Mouse (Mus musculus) limb, embryonic 13.5 days (tissue): ENCODE data around the gene Cbln4. TPM values are rescaled to one million over a fixed set of nuclear protein-coding genes. Genes with fewer than 3 reads are reported as not detected.

Source experiments
- ATAC-seq: fragments of 200-750 bp; cut with Nextera tagmentation; 2 replicates; pipeline ENCODE4 v1.8.0; 2017; ENCODE audit warnings: low read depth, moderate number of reproducible peaks, moderate TSS enrichment; ENCODE audit not compliant: low FRiP score
- H3K27ac ChIP-seq: fragments of 300-500 bp; sonication (generic); 2 replicates; pipeline ENCODE4 v1.5.1; 2015; ENCODE audit warnings: inconsistent platforms, mild to moderate bottlenecking, moderate library complexity
- H3K27me3 ChIP-seq: fragments of 300-500 bp; sonication (generic); 2 replicates; pipeline ENCODE4 v1.6.1; 2015; ENCODE audit warnings: mild to moderate bottlenecking, inconsistent platforms
- H3K36me3 ChIP-seq: fragments of 300-500 bp; sonication (generic); 2 replicates; pipeline ENCODE4 v1.6.1; 2015; ENCODE audit warnings: inconsistent platforms, mild to moderate bottlenecking, moderate library complexity
- H3K4me1 ChIP-seq: fragments of 300-500 bp; sonication (generic); 2 replicates; pipeline ENCODE4 v1.6.1; 2015; ENCODE audit warnings: inconsistent platforms
- H3K4me2 ChIP-seq: fragments of 300-500 bp; sonication (generic); replicated peaks from 2 replicates; pipeline ENCODE4 v1.6.1; 2015; ENCODE audit warnings: inconsistent platforms, mild to moderate bottlenecking, moderate library complexity
- H3K4me3 ChIP-seq: fragments of 300-500 bp; sonication (generic); 2 replicates; pipeline ENCODE4 v1.5.1; 2015; ENCODE audit warnings: moderate library complexity, mild to moderate bottlenecking, inconsistent platforms
- H3K9ac ChIP-seq: fragments of 300-500 bp; sonication (generic); 2 replicates; pipeline ENCODE4 v1.6.1; 2015; ENCODE audit warnings: mild to moderate bottlenecking, inconsistent platforms
- H3K9me3 ChIP-seq: fragments of 300-500 bp; sonication (generic); 2 replicates; pipeline ENCODE4 v1.6.1; 2016; ENCODE audit warnings: inconsistent platforms
- WGBS: fragments of 180-500 bp; shearing (Covaris S2); methylation state at CpG from one replicate; pipeline ENCODE4 v1.1.7; 2015; 5-methylcytosine and 5-hydroxymethylcytosine counted together
- polyA plus RNA-seq: library from polyadenylated mRNA; unstranded; fragments of >200 nt; fragmentation: Nextera tagmentation; extraction: Ambion mirVana; gene quantifications from 2 replicates; pipeline ENCODE4 v1.2.1, GENCODE M21; 2015

Cbln4 gene
- polyA plus RNA-seq, 1 experiment from 2014 or later: 3.5 TPM

DNA sequence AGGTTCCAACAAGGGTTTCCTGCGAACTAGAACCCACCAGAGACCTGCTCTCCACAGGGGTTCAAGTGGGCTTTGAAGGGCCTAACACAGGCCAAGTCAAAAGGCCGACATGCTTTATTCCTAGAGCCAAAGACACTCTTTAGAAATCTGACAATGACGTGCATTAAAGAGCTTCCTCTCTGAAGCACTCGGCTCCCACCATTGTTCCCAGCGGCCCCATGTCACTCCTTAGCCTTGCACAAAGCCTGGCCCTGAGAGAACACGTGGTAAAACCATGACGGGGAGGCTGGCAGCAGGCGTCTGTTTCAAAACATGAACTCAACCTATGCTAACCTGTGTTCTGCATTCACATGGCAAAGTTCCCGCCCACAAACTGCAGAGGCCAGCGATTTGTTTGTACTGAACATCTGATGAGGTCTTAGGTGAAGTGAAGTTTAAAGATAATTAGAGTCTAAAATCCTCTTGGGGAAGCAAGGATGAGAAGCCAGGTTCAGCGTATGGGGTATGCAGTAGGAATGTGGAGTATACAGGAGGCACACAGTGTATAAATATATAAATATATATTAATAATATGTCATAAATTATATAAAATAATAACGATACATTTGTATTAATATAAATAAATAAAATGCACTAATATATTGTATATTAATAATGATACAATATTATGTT, 17.7 kb downstream of the Cbln4 start:
- ATAC-seq: no peak
- no peak overlapping the region for H3K27ac ChIP-seq
- H3K36me3 ChIP-seq: no peaks in the 10 kb centered on the region
- H3K4me2 ChIP-seq: no peak overlapping the region
- no peak overlapping the region for H3K4me3 ChIP-seq
- no peaks in the 10 kb centered on the region for H3K9me3 ChIP-seq
- no peaks in the 10 kb centered on the region for H3K27me3 ChIP-seq
- WGBS: 78% methylated on average over 12 of the region's 12 CpGs
- no peaks in the 10 kb centered on the region for H3K4me1 ChIP-seq
- H3K9ac ChIP-seq: no peak overlapping the region

- WGBS: 94% methylated on average over 10 of the region's 10 CpGs
- Histone ChIP-seq H3K27me3 (no peaks in the 10 kb centered on the region), H3K4me1 (peaks cover 20% of the 10 kb centered on the region), H3K4me3 (no peak overlapping the region), H3K9ac (no peak overlapping the region), H3K27ac (no peak overlapping the region), H3K36me3 (no peaks in the 10 kb centered on the region), H3K4me2 (no peak overlapping the region), H3K9me3 (no peaks in the 10 kb centered on the region)
- no peak for ATAC-seq
Observed at GRCm38 (mm10) chr2:172006726-172007125, 36.5 kb downstream of the Cbln4 start.

DNA sequence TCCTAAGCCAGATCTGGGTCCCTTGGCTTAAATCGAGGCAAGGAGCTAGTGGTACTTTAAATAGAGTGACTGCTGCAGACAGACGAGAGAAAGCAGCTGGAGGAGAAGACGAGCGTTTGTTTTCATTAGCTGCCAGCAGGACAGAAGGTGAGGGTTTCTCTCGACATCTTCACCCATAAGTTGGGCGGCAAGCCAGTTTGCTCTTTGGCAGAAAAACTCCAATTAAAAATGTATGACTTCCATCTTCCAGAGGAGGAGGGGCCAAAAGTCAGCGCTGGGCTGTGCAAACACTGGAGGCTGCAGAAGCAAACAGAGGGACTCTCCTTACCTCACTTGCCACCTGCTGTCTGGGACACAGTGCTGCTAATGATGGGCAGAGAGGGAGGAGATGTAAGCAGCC, 37.3 kb downstream of the Cbln4 start:
- Histone ChIP-seq H3K4me1 (peaks cover 20% of the 10 kb centered on the region), H3K27me3 (no peaks in the 10 kb centered on the region), H3K9ac (no peak overlapping the region), H3K4me3 (no peak overlapping the region), H3K36me3 (no peaks in the 10 kb centered on the region), H3K27ac (no peak overlapping the region), H3K9me3 (no peaks in the 10 kb centered on the region), H3K4me2 (no peak overlapping the region)
- WGBS: 26% methylated on average over 7 of the region's 7 CpGs
- ATAC-seq: peak; percentile 48; the same call in 1 of the 2 replicates

DNA sequence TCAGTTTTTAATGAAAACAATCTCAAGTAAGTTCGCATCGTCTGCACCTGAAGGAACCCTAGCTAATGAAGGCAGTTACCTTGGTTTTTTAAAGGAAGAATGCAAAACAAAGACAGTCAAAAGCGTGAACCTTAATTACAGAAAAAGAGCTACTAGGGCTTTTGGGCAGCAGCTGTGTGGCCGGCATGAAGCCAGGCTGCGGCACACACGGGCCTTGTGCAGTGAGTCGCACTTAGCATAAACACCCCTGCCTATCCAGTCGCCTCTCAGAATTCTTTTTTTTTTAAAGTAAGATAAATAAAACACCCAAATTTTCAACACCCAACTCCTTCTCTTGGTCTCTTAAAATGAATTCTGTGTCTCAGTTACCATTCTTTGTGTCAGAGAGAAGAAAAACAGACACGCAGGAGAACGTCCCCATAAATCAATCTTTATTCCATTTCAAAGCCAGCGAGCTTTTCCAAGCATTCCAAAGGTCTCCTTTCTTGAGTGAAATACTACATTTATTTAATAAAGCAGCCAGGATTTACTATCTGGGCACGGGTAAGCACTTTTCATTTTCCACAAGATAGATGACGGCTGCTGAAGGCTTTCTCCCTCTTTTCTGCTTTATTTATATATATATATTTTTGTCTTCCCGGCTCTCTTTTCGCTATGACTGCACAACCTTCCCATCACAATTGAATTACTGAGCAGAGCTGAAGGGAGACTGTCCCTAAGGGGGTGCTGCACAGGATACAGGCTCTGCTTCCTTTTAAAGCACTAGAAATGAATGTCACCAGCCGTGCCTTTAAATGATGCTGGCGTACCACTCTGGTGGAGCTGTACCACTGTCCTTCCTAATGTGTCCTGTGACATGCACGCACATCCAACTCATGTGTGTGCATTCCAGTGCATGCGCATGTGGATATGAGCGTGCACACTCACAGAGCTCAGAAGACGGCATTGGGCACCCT, 39.0 kb downstream of the Cbln4 start:
- Histone ChIP-seq H3K9ac (no peak overlapping the region), H3K27me3 (no peaks in the 10 kb centered on the region), H3K4me3 (no peak overlapping the region), H3K4me2 (0 out of 2 replicates have a peak overlapping the region, but pooled peaks have one; percentile 7), H3K36me3 (no peaks in the 10 kb centered on the region), H3K27ac (no peak overlapping the region), H3K9me3 (no peaks in the 10 kb centered on the region), H3K4me1 (peaks cover 25% of the 10 kb centered on the region)
- no peak for ATAC-seq
- 40% methylated on average over 21 of the region's 21 CpGs for WGBS

DNA sequence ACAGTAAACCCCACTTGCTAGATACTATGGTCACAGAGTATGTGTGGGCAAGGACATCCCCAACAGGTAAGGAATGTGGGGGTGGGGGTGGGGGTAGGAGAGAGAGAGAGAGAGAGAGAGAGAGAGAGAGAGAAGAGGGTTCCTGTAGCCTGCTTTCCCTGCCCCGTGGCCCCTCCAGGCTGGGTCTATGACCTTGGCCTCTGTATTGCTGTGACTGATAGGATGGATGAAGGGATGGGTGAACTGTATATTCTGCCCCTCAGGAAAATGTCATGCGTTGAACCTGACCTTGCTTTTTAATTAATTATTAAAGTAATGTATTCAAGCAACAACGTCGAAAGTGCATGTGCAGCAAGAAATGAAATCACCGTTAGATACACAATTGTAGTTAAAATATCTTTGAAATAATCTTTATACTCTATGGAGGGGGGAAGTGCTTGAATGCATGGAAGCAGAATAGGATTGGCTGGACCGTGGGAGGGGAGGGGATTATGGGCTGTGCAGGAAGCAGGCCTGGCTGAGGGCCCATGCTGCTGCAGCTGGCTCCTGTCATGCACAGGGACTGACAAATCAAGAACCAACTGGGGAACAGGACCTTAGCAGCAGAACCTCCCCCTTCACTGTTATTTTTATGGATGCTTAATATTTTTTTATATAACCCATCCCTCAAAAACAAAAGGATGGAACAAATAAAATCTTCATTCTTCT, 46.1 kb downstream of the Cbln4 start:
- H3K27me3 ChIP-seq: no peaks in the 10 kb centered on the region; the same call in 1 of the 2 replicates
- H3K4me1 ChIP-seq: peaks cover 29% of the 10 kb centered on the region
- no peak overlapping the region for H3K4me2 ChIP-seq
- 69% methylated on average over 6 of the region's 6 CpGs for WGBS
- no peak; the same call in 1 of the 2 replicates for ATAC-seq
- H3K27ac ChIP-seq: no peak overlapping the region
- H3K36me3 ChIP-seq: no peaks in the 10 kb centered on the region
- H3K9ac ChIP-seq: no peak overlapping the region
- no peaks in the 10 kb centered on the region for H3K9me3 ChIP-seq
- H3K4me3 ChIP-seq: no peak overlapping the region

DNA sequence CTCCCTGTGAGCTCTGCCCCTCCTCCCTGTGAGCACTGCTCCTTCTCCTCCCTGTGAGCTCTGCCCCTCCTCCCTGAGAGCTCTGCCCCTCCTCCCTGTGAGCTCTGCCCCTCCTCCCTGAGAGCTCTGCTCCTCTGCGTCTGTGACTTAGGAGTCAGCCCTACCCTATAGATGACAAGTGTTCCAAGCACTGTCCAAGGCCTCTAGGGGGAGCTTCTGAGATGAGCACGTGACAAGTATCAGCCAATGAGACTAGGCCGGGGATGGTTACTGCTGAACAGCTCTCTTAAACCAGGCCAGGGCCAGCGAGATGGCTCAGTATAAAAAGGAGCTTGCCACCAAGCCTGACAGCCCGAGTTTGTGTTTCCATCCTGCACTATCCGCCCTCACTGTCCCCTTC, 48.4 kb downstream of the Cbln4 start:
- Histone ChIP-seq H3K9ac (no peak overlapping the region), H3K4me1 (peaks cover 28% of the 10 kb centered on the region), H3K4me3 (no peak overlapping the region), H3K9me3 (no peaks in the 10 kb centered on the region), H3K27ac (no peak overlapping the region), H3K36me3 (no peaks in the 10 kb centered on the region), H3K4me2 (no peak overlapping the region), H3K27me3 (no peaks in the 10 kb centered on the region; the same call in 1 of the 2 replicates)
- 69% methylated on average over 6 of the region's 6 CpGs for WGBS
- no peak for ATAC-seq

GRCm38 (mm10) chr2:171994240-171994639, 49.0 kb downstream of the Cbln4 start:
- ATAC-seq: no peak
- no peak overlapping the region for H3K27ac ChIP-seq
- H3K9ac ChIP-seq: no peak overlapping the region

DNA sequence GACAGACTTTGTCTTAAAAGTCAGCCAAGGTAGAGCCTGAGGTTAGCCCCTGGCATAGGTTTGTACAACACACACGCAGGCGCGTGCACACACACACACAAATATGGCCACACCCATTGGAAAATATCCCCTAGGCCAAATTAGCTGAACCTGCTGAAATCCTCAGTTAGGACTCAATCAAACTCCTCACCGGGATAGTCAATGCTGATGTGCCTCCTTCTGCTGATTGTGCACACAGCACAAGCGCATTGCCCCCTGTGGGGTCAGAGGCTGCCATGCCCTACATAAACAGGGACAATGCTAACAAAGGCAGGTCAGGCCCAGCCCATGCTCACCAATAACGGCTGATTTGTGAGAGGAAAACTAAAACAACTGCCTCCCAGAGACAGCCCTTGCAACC, 56.6 kb downstream of the Cbln4 start:
- Histone ChIP-seq H3K27ac (no peak overlapping the region), H3K9me3 (no peaks in the 10 kb centered on the region), H3K36me3 (no peaks in the 10 kb centered on the region), H3K4me2 (no peak overlapping the region), H3K4me3 (no peak overlapping the region), H3K9ac (no peak overlapping the region), H3K4me1 (peaks cover 20% of the 10 kb centered on the region), H3K27me3 (no peaks in the 10 kb centered on the region)
- 33% methylated on average over 6 of the region's 6 CpGs for WGBS
- no peak; the same call in 1 of the 2 replicates for ATAC-seq

More at GRCm38 (mm10) chr2:171994240-171994639, 49.0 kb downstream of the Cbln4 start:
- Histone ChIP-seq H3K27me3 (no peaks in the 10 kb centered on the region; the same call in 1 of the 2 replicates), H3K4me2 (no peak overlapping the region), H3K9me3 (no peaks in the 10 kb centered on the region), H3K36me3 (no peaks in the 10 kb centered on the region), H3K4me1 (peaks cover 22% of the 10 kb centered on the region), H3K4me3 (no peak overlapping the region)
- 88% methylated on average over 5 of the region's 5 CpGs for WGBS

Other genes with a start within 250 kb of the Cbln4 start
- gene Mc3r, start 205.0 kb upstream of the Cbln4 start, polyA plus RNA-seq: 0.14 TPM in 2 replicates